Mouse (Mus musculus): ENCODE data around the gene Camta1. TPM values are rescaled to one million over a fixed set of nuclear protein-coding genes. Genes with fewer than 3 reads are reported as not detected.

Camta1 gene
- total RNA-seq, 2 experiments from 2014 or later, result 152 to 172 TPM

DNA sequence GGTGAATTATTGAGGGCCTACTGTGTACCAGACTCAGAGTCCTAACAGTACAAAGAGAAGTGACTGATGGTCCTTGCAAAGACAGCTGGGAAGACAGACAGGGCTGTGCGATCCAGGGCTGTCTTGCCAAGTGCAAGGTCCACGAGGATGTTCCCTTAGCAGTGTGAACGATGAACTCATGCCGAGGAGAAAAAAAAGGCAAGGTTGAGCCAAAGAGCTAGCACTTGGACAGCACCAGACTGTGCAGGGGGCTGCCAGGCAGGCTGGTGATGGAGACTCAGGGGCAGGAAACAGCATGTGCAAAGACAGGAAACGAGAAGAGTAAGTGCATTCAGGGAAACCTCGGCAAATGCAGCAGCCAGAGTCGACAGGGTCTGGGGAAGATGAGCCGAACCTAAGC is 266.6 kb downstream of the Camta1 start:
- no peak for DNase-seq

DNA sequence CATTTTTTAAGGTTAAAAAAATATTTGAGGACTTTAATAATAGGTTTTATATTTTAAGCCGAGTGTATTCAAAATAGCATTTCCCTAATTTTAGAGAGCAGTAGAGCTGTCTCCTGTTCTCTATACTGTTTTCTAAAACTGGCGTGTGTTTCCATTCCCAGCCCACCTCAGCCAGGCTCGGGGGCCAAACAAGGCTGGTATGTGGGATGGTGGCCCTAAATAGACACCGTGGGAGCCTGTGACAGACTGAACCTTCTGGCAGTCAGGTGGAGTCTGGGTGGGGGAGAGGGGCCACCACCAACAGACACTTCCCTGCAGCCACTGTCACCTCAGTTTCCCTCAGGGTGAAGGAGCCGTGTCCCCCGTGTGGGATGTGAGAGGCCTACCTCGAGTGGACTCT is 268.6 kb downstream of the Camta1 start:
- no peak for DNase-seq

DNA sequence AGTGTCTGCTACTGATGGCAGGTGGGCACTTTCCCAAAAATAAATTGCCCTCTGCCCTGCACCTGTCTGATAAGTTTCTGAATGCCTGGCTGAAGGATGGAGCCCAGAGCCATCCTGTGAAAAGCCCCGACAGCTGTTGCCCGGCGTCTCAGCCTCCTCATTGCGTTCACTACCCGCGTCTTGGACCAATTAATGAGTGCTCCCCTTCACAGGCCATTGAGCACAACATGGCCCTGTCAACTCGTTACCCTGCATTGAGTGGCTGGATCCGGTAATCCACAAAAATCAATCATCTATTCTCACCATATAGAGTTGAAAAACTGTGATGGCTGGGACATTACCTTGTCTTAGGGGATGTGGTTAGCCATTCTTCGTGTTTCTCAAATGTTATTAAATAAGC is 275.6 kb downstream of the Camta1 start:
- DNase-seq, result no peak

DNA sequence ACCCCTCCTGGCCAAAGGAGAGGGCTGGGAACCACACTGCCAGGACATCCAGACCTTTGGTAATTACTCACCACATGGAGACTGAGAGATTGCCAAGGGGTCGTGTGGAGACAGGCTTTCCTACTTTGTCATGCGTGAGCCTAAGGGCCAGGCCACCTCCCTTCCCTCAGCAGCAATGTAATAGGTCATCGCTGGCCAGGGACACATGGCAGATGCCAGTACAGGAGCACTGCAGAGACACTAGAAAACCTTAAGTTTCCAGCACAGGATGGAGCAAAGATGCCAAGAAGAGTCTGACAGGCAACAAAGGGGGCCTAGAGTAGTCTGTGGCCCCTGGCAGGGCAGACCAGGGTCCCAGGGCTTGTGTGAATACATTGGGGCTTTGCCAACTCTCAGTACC is 283.7 kb downstream of the Camta1 start:
- DNase-seq, result no peak

DNA sequence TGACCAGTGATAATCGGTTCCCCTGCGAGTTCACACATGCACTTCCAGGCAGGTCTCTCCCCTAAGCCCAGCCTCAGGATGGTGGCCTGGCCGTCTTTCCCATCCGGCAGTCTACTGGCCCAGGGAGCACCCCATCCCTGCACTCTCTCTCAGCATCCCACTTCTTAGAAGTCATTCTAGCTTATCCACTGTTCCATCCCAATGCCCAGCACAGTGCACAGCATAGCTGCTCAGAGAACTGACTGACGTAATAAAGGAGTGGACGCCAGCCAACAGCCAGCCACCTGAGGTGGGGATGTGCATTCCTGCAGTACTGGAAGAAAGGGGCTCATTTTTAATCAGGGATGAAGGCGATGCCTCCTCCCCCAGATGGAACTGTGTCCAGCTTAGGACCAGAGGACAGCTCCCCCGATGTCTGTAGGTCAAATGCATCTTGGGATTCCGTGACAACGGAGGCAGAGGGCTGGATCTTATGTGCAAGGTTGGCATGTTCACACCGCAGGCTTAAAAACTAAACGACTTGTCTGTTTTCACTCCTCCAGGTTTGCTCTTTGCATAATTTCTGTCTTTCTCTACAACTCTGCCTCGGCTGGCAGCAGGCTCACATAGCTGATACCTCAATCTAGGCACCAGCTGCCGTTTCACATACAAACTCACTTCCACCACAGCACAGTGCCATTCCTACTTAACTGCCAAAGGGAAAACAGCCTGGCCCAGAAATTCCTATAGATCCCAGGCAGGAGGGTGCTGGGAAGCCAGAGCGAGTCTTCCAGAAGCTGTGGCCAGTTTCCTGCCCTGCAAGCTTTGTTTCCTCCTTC is 285.2 kb downstream of the Camta1 start:
- DNase-seq, result no peak

DNA sequence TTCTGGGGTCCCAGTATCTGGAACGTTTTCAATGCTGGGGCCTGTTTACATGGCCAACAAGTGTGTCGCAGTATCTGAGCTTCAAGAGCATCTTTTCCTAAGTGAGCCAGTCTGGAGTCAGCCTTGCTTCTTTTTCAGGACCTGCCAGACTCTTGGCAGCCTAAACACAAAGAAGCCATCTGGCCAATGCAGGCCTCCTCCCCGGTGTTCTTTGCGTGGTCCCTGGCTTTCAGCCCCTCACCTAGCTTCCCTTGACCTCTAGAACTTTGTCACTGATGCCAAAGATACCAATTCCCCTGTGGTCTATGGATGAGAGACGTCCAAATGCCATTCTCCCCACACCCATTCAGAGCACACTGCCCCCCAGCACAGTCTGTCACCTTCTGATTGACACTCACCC is 289.0 kb downstream of the Camta1 start:
- no peak for DNase-seq

DNA sequence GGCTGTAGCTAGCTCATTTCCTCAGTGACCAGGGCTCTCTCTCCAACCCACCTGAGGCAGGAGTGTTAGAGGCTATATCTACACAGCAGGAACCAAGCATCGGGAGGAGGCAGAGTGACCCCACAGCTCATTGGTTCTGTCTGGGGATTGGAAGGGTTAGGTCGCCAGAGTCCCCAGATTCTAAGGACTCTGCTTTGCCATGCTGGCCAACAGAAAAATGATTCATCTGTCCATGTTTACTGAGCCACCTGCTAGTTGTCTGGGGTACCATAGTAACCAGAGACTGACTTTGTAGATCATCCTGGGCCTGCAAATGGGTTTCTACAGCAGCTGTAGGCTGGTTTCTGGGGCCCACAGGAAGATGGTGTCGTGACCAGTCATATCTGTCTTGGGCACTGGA is 292.1 kb downstream of the Camta1 start:
- DNase-seq, result no peak

DNA sequence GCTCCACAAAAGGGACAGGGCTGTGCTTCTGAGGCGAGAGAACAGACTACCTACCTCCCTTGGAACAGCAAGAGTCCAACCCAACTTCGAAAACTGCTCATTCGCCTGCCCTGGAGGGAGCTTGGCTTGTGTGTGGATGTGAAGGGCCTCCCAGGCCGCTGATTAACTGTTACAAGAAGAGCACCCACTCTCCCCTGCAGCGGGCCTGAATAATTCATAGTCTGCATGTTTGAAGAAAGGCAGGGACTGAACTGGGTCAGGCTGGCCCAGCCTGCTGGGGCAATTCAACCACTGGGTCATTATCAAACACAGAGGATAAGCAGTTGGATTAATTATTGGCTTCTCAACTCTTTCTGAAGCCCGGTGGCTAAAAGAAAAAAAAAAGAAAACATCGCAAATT is 292.8 kb downstream of the Camta1 start:
- no peak for DNase-seq

DNA sequence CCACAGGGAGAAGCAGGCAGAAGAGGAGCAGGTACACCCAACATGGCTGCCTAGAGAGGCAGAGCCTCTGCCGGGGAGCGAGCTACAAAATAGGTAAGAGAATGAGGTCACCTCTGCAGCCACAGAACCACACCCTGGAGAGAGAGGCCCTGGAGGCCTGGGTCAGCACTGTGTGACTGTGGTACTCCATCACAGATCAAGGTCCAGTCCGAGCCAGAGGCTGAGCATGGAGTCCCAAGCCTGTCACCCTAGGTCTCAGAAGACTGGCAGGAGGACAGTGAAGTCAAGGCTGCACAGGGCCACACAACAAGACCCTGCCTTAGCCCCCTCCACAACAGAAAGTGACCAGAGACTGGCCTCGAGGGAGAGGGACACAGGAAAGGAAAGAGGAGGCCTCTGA is 294.6 kb downstream of the Camta1 start:
- no peak for DNase-seq

DNA sequence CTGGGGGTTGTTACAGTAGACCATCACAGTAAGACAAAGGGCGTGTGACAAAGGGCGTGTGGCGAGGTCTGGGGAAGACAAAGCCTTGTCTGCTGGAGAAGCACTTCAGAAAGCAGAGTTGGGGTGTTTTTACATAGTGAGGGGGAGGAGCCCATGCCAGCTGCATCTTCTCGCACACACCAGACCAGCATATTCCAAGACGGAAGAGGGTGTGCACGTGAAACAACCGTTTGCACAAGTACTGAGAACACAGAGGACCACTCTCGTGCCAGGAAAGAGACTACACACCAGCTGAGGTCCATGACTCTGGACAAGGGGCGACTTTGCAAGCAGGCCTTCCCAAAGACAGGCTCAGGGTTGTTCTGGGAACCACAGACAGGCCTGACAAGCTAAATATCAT is 306.2 kb downstream of the Camta1 start:
- DNase-seq, result no peak

DNA sequence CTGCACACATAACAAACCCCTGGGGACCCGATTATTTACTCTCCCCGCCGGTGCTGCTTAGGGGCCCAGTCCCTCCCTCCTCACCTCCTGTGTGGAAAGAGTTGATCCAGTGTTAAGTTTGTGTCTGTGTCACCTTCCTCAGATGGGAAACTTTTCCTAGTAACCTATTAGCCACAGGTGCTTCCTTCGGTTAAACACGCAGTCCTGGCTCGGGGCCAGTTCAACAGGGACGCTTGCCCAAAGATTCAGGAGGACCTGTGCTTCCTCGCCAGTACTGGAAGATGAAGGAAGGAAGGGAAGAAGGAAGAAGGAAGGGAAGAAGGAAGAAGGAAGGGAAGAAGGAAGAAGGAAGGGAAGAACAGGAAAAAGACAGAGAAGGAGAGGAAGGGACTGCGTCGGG is 312.2 kb downstream of the Camta1 start:
- DNase-seq, result no peak

DNA sequence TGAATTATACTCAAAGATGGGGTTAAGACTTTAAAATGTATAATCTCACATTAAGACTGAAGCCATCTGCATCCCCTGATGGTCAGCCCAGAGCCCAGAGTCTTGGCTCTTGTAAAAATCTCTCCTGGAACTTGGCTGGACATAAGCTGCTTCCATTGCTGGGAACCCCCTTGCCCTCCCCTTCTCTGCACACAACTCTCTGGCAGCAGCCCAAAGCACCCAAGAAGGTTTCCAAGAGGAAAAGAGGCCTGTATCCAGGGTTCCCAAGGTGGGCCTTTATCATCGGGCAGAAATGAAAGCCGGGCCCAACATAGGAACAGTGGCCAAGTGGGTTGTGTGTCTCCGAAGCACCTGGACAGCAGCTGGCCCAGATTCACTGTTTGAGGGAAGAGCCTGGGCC is 316.2 kb downstream of the Camta1 start:
- peak; percentile 14 for DNase-seq

DNA sequence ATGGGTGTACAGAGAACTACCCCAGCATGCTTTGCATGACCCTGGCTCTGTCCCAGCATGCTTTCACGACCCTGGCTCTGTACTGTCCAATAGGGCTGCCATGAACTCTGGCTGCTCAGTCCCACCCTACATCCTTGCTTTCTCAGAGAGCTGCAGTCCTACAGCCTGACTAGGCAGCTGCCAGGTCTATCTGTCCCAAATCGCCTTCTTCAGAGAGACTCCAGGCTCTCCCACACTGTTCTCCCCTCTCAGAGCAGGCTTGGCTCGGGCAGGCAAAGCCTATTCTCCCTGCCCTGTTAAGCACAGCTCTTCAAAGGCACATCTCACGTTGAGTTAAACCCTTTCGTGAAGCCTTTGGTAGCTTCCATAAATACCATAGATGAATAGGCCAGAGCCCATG is 317.5 kb downstream of the Camta1 start:
- no peak for DNase-seq

DNA sequence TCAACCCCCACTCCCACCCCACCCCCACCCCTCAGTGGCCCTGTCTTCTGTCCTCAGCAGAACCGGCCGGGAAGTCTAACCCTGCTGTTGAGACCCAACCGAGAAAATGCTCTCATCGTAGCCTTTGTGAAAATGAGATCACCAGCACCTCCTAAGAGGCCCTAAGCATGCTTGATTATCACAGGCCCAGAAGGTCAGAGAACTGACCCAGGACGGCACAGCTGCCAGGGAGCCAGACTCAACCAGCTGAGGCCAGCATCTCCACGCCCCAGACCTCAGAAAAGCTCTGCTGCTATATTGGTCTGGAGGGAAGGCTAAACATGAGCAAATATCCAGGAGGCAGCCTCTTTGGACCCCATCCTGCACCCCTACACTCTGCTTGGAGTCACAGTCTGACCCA is 321.1 kb downstream of the Camta1 start:
- peak; percentile 32 for DNase-seq

DNA sequence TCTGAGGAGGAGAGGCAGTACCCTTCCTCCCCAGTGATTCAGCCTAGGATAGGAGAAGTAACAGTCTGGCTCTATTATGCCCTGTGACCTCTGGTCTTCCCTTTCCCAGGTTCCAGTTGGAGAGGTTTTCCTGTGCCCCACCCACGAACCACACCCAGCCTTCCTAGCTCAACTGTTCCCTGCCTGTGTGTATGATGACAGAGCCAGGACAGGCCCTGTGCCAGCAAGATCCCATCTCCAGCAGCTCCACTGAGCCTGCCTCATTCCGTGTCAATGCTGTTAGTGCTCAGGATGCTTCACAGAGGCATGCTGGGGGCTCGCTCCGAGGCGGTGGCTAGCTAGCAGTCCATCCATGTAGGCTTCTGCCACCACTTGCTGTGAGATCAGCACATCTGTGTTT is 321.8 kb downstream of the Camta1 start:
- no peak for DNase-seq

DNA sequence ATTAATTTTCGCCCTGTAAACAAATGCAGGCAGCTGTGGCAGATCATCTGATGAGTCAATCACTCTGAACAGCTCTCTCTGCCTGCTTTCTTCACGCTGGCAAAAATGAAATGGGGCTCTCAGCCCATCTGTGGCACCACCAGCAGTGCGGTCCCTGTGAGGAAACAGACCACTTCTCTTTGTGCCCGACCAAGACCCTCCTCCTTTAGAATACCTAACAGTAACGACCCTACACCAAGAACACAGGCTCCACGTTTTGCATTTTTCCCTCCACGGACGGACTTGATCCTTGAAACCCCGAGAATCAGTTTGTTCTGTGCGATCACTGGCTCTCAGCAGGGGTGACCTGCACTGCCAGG is 322.5 kb downstream of the Camta1 start:
- DNase-seq, result no peak

DNA sequence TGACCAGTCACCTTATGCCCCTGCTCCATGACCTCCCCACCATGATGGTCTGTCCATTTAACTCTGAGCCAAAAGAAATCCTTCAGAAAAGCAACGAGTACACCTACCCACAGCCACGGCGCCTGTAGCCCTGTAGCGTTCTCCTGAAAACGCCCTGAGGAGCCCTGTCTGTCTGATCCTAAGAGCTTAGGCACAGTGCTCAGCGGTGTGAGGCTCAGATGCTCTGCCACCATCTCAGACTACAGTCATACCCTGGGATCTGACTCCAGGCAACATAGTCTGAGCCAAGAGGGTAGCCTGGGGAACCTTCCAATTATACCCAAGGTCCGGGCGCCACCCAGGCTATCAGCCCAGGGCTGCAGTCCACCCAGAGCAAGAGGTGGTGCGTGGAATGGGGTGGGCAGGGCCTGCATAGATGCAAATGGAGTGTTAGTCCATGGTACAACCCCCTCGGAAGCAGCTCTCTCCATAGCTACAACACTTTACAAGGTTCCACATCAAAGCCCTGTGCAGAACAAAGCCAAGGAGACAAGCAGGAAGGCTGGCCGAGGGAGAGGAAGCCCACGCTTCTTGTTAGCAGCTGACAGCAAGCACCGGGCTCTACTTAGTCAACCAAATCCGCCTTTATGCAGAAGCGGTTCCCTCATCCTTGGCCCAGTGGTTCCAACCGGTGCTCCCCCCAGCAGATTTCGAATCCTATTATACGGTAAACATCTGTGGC is 323.1 kb downstream of the Camta1 start:
- DNase-seq, result no peak

DNA sequence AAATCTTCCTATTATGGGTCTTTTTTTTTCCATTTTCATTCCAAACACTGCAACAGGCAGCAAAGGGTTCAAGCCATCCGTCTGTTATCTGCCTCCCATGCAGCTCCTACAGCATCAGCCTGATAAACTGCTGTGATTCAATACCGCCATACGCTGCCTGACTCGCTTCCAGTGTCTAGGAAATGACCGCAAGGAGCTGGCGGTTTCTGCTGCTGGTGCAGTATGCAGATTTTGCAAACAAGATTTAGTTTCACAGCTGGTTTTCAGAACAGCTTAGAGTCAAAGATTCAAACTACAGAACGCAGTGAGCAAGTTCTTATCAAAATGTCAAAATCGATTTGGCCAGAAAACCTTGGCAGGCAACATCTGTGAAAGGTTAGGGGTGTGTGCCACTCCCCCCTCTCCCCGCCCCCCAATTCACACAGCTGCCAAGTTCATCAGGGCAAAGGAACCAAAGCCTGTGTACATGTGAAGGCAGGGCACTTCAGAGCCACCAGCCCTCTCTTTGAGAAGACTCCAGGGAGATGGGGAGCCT is 325.7 kb downstream of the Camta1 start:
- DNase-seq, result no peak

DNA sequence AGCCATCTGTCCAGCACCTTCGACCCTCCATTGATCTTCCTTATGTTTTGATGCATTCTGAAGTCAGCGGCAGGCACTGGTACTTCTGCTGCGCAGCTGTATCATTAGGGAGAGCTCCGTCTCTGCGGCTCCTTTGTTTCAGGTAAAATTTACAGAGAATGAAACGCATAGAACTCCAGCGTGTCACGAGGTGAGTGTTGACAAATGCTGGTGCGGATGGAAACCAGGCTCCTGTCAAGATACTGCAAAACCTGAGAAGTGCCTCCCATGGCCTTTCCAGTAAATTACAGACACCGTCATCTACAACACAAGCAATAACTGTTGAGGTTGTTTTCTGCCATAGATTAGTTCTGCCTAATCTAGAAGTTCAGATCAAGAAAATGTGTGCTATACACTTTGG is 328.2 kb downstream of the Camta1 start:
- DNase-seq, result no peak

DNA sequence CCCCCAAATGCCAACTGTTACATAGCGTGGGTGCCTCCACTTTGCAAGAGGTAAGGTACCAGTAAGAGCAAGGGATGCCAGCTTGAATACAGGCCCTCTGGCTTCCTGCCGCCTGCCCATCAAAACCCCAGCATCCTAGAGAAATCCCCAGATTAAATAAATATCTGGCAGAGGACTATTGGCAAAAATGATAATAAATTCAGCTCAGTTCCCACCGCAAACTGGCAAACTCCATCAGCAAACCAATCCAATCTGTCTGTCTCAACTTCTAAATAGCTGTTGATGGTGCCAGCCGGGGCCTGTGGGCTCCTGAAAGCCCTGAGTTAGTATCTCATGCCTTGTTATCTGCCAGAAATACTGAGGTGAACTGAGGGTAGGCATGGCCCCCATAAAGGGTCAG is 333.2 kb downstream of the Camta1 start:
- no peak for DNase-seq

DNA sequence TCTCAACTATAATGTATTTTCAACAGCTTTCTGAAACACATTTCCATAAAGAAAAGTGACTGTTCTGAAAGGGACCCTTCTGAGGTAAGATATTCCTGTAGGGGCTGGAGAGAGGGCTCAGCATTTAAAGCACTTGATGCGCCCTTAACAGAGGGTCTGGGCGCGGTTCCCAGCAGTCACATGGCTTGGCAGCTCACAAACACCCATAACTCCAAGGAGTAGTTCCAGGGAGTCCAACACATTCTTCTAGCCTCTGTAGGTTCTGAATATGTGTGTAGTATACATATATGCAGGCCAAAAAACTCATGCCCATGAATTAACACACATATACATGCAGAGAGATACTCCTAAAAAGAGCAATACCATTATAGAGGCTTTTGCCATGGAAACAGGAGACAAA is 333.9 kb downstream of the Camta1 start:
- no peak for DNase-seq

DNA sequence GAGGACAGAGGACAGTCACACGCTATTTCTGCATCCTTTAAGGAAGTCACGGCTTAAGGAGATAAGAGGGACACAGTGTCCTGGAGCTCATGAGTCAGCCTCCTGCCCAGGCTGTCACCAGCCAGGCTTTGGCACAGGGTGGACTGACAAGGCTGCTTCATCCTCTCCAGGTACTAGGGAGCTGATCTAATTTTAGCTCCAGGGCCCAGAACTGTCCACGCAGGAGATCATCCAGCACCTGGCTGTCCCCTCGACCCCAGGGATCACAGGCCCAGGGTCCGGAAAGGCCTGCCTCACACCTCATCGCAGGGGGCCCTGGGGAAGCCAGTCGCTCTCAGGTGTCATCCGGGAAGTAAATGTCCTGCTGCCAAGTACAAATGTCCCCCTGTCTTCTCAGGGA is 341.6 kb downstream of the Camta1 start:
- DNase-seq, result peak; percentile 10

DNA sequence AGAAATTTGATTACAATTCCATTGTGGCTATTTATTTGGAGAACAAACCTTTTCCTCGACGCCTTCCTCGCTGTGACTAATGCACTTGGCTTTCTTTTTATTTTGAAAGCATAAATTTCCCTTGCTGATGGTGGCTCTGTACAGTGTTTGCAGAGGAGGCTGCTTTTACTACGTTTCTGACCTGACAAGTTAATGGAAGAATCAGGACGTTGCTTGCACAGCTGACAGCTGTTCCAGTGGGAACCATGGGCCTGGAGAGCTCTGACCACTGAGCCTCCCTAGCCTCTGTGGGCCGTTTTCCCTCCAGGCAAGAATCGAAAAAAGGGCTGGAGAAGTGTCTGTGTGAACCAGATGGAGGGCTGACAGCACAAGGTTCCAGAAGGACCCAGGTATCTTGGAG is 342.7 kb downstream of the Camta1 start:
- no peak for DNase-seq
